Mouse (Mus musculus) kidney, adult 2 months (tissue): Measurements from ENCODE around the gene Gm13691. TPM values are rescaled to one million over a fixed set of nuclear protein-coding genes. Genes with fewer than 3 reads are reported as not detected.

Experiments
- DNase-seq: peaks from one replicate; pipeline ENCODE4 v3.0.0; 2021
- H3K27ac ChIP-seq: fragments of 200-500 bp; 2 replicates; pipeline ENCODE4 v1.5.1; 2012; ENCODE audit warnings: low read depth, low read length, control low read depth, inconsistent platforms; ENCODE audit not compliant: insufficient read depth
- H3K27me3 ChIP-seq: fragments of 200-500 bp; replicated peaks from 2 replicates; pipeline ENCODE4 v1.6.1; 2012; ENCODE audit warnings: mild to moderate bottlenecking, moderate library complexity, low read length, inconsistent platforms; ENCODE audit not compliant: control insufficient read depth, insufficient read depth
- H3K36me3 ChIP-seq: fragments of 200-500 bp; 2 replicates; pipeline ENCODE4 v1.6.1; 2012; ENCODE audit warnings: mild to moderate bottlenecking, moderate library complexity, low read length, inconsistent platforms; ENCODE audit not compliant: control insufficient read depth, insufficient read depth
- H3K4me1 ChIP-seq: fragments of 200-500 bp; 2 replicates; pipeline ENCODE4 v1.6.1; 2011; ENCODE audit warnings: low read length; ENCODE audit not compliant: control insufficient read depth, insufficient read depth
- H3K4me3 ChIP-seq: fragments of 200-500 bp; 2 replicates; pipeline ENCODE4 v1.5.1; 2011; ENCODE audit warnings: mild to moderate bottlenecking, low read depth, low read length, control low read depth; ENCODE audit not compliant: insufficient read depth
- CTCF ChIP-seq: fragments of 200-500 bp; conservative IDR thresholded peaks from 2 replicates; pipeline ENCODE4 v1.5.1; 2011; ENCODE audit warnings: low read depth, mild to moderate bottlenecking, control low read depth, low read length, moderate library complexity, mixed read lengths; ENCODE audit not compliant: insufficient read depth, insufficient read length
- POLR2A ChIP-seq: fragments of 200-500 bp; IDR thresholded peaks from one replicate; pipeline ENCODE4 v1.6.1; 2011; ENCODE audit warnings: low read depth, low read length, control low read depth
- WGBS: fragments of 180-500 bp; shearing (Covaris S2); methylation state at CpG from one replicate; pipeline ENCODE4 v1.1.7; 2018; 5-methylcytosine and 5-hydroxymethylcytosine counted together
- polyA plus RNA-seq: library from polyadenylated mRNA; depleted of rRNA; stranded (reverse); fragments of >200 nt; gene quantifications from 2 replicates; pipeline ENCODE4 v1.2.3, GENCODE M21; 2012; rRNA removed

Gm13691 gene
- polyA plus RNA-seq, 1 experiment = not detected

DNA sequence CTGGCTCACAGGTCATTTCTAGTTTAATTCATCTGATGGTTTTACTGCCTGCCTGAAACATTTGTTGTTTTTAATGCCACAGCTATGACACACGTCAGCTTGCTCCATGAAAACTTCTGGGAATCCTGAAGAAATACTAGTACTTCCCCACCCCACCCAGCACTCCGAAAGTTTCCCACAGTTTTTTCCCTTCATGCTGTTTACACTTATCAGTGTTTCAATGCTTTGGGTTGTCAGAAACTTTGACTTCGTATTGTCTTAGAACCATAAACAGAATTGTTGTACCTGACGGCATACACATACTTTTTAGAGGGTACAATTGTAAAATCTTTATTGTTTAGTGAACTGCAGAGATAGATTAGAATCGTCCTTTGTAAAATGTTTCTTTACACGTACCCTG, 48.9 kb downstream of the Gm13691 start:
- Histone ChIP-seq H3K27ac (no peak overlapping the region), H3K4me3 (no peak overlapping the region), H3K36me3 (no peaks in the 10 kb centered on the region), H3K4me1 (no peaks in the 10 kb centered on the region), H3K27me3 (no peaks in the 10 kb centered on the region)
- no peak for TF ChIP-seq CTCF
- no peak for TF ChIP-seq POLR2A
- DNase-seq = no peak
- 65% methylated on average over 6 of the region's 6 CpGs for WGBS

Other genes starting within 250 kb of the Gm13691 start
- gene Fam171b, start 177.9 kb upstream of the Gm13691 start, polyA plus RNA-seq = 0.11 and 0.17 TPM in 2 replicates
- not detected in 2 replicates for gene Zswim2, start 49.3 kb upstream of the Gm13691 start, polyA plus RNA-seq
- gene Gm13698, start 34.9 kb upstream of the Gm13691 start, polyA plus RNA-seq = not detected in 2 replicates
- not detected in 2 replicates for gene Gm13693, start 29.1 kb upstream of the Gm13691 start, polyA plus RNA-seq
- not detected in 2 replicates for gene Gm13695, start 23.2 kb upstream of the Gm13691 start, polyA plus RNA-seq
- gene Gm13696, start 17.4 kb upstream of the Gm13691 start, polyA plus RNA-seq = not detected in 2 replicates
- gene Gm13694, start 11.6 kb upstream of the Gm13691 start, polyA plus RNA-seq = not detected in 2 replicates
- gene Gm13697, start 5.8 kb upstream of the Gm13691 start, polyA plus RNA-seq = not detected in 2 replicates